Mouse (Mus musculus) layer of hippocampus, postnatal 25 days (tissue): ENCODE measurements around the gene Arhgap4. TPM values are rescaled to one million over a fixed set of nuclear protein-coding genes. Genes with fewer than 3 reads are reported as not detected.

ENCODE experiments used
- DNase-seq, 2 experiments: peaks; one replicate each; pipeline ENCODE4 v3.0.0; 2022; ENCODE audit warnings: mixed read lengths in 2 of 2, low spot score in 1 of 2; ENCODE audit errors: extremely low spot score in 1 of 2
- total RNA-seq, 2 experiments: library from RNA; stranded (reverse); gene quantifications; 2 replicates each; pipeline ENCODE4 v1.2.3; 2021

The Arhgap4 gene
- total RNA-seq, 2 experiments from 2014 or later = 4.7 to 5.8 TPM

DNA sequence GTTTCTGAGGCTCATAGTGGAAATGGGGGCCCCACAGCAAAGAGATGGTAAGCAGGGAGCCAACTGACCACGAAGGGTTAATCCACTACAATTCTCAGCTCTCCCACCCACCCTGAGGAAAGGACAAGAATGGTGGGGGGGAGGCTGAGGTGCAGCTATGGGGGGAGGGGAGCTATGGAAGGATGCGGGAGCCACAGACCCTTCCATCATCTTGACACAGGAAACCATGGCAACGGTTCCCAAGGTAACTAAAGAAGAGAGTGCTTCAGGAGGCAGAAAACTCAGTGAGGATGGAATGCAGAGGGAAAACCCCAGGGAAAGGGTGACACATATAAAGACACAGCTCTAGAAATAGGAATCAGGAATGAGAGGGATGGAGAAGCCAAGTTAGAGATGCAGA lies 57.0 kb downstream of the Arhgap4 start:
- no peak for DNase-seq

DNA sequence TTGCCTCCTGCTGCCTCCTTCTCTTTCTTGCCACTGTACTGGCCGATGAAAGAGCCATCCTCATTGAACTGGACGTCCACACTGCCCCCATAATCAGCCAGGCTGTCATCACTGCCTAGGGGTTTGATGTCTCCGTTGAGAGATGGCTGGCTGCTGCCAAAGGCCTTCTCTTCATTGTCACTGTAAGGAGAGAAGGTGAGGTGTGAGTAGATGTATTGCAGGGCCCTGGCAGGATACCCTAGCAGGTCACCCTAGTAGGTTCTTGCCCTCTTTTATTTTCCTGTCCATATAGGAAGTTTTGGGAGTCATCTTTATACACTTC lies 66.6 kb downstream of the Arhgap4 start:
- no peak for DNase-seq

DNA sequence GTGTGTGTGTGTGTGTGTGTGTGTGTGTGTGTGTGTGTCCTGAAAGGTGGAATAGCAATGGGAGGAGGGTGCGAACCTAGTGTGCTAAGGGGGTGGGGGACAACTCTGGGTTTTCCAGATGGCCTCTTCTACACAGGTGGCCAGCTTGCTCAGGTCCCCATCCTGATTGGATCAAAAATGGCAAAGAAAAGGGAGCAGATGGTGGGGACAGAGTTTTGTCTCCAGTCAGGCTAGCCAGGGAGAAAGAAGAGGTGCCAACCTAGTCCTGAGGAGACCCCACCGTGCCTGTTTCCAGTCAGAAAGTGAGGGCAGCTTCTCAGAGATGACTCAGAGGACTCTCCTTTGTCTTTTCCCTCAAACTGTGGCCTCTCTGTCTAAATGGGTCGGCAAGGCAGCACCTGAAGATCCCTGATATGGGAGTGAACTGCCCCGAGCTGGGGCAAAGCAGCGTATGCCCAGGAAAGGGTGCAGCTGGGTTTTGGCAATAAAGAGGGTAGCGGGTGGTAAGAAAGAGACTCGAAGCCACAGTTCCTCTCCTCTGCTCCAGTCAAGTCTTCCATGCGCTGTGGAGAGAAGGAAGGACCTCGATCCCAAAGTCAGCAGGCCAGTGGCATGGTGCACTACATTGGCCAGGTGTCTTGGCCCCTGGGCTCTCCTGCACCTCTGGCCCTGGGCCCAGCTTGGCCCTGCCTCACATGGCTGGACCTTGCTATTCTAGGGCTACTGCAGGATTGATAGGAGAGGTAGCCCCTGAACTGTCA lies 67.2 kb downstream of the Arhgap4 start:
- DNase-seq = no peak

Other genes starting within 250 kb of the Arhgap4 start
- 100 to 1,000 TPM in 1 of 2 experiments, 10 to 100 TPM in 1; 88.3 to 110 TPM for gene Slc6a8, start 248.7 kb downstream of the Arhgap4 start, total RNA-seq
- gene Bcap31, start 205.7 kb downstream of the Arhgap4 start, total RNA-seq = 10 to 100 TPM; 78.9 to 83.0 TPM
- 10 to 100 TPM; 11.3 to 13.9 TPM for gene Abcd1, start 205.3 kb downstream of the Arhgap4 start, total RNA-seq
- gene Plxnb3, start 164.8 kb downstream of the Arhgap4 start, total RNA-seq = 10 to 100 TPM; 15.8 to 18.2 TPM
- 1 to 10 TPM; 4.3 to 8.7 TPM for gene Srpk3, start 147.5 kb downstream of the Arhgap4 start, total RNA-seq
- gene Idh3g, start 135.0 kb downstream of the Arhgap4 start, total RNA-seq = 100 to 1,000 TPM; 189 to 199 TPM
- gene Ssr4, start 134.8 kb downstream of the Arhgap4 start, total RNA-seq = 10 to 100 TPM; 88.1 to 97.2 TPM
- gene Pdzd4, start 96.9 kb downstream of the Arhgap4 start, total RNA-seq = 100 to 1,000 TPM; 101 to 102 TPM
- gene Avpr2, start 29.8 kb downstream of the Arhgap4 start, total RNA-seq = not detected
- 100 to 1,000 TPM; 125 to 140 TPM for gene L1cam, start 25.8 kb downstream of the Arhgap4 start, total RNA-seq
- gene Naa10, start 74 bp upstream of the Arhgap4 start, total RNA-seq = 10 to 100 TPM; 57.6 to 62.8 TPM
- gene Renbp, start 9.0 kb upstream of the Arhgap4 start, total RNA-seq = 1 to 10 TPM; 3.6 to 4.2 TPM
- 10 to 100 TPM; 65.8 to 80.9 TPM for gene Hcfc1, start 44.5 kb upstream of the Arhgap4 start, total RNA-seq
- gene Irak1, start 102.0 kb upstream of the Arhgap4 start, total RNA-seq = 10 to 100 TPM; 46.9 to 59.1 TPM
- gene Opn1mw, start 205.6 kb upstream of the Arhgap4 start, total RNA-seq = under 1 TPM in 1 of 2 experiments, not detected in 1; 0.62 TPM
- 10 to 100 TPM; 75.6 to 88.8 TPM for gene Mecp2, start 213.5 kb upstream of the Arhgap4 start, total RNA-seq
- gene Tex28, start 246.0 kb upstream of the Arhgap4 start, total RNA-seq = not detected